Mouse (Mus musculus): ENCODE measurements around the gene Ccdc106. TPM values are rescaled to one million over a fixed set of nuclear protein-coding genes. Genes with fewer than 3 reads are reported as not detected.

The Ccdc106 gene
- polyA plus RNA-seq (2021; fragmentation: Nextera tagmentation), result 55.0 and 60.1 TPM in 2 replicates
- long read RNA-seq, experiment 1, transcript Ccdc106-201 (5 exons, 1,534 nt), result major isoform, 58 of 220 reads
- long read RNA-seq, experiment 1, partial matches to known transcripts, result 15 of 220 reads
- long read RNA-seq, experiment 1, other reads (novel, unspliced or antisense), result 145 of 220 reads
- long read RNA-seq, experiment 2, transcript Ccdc106-201 (5 exons, 1,534 nt), result major isoform, 13 of 98 reads
- long read RNA-seq, experiment 2, partial matches to known transcripts, result 62 of 98 reads
- long read RNA-seq, experiment 2, other reads (novel, unspliced or antisense), result 23 of 98 reads

GRCm38 (mm10) chr7:5020000-5020681 lies at the start of gene Ccdc106, which contains the start of gene Zfp865:
Ccdc106 (plus strand) TSS chr7:5020553.
Zfp865 (plus strand) TSS chr7:5020376.

GRCm38 (mm10) chr7:4971068-4971467 lies 49.3 kb upstream of the Ccdc106 start, which contains the start of gene Sbk3:
Sbk3 (minus strand) TSS chr7:4971168.

DNA sequence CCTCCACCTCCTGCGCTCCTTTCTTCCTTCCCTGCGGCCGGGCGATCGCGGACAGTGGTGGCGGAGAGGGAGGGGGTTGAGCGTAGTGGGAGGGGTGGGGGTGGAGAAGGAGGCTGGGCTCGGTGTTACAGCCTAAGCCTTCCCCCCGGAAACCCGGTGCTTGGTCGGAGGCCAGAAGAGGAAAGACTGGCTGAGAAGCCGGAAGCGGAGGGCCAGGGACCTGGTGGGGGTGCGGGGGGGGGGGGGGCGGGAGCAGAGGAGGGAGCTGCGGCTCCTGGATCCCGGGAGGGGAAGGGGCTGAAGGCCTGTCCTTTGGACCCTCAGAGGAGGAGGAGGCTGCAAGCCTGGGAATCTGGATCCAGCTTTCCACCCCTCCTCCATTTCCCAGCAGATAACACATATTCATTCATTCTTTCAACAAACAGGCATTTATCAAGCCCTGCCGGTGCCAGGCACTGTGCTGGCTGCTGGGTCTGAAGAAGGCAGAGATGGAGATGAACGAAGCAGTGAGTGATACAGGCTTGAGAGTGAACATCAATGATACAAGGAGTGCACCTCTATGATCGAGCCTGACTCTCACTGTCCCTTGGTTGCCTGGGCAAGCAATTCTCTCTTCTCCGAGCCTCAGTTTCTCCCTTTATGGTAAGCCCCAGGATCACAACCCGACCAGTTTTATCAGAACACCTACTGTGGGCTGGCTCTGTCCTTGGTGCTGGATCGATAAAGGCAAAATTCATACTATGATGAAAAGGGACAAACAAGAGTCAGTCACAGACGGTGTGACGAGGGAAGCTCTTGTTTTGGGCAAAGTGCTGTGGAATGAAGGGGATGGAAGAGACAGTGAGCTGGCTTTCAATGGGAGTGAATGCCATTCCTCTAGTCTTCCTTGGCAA lies 24.1 kb upstream of the Ccdc106 start, which contains the start of gene Zfp579:
Gene Zfp579, minus strand, starts transcription at position 156 of the 893 bp plus-strand sequence.

DNA sequence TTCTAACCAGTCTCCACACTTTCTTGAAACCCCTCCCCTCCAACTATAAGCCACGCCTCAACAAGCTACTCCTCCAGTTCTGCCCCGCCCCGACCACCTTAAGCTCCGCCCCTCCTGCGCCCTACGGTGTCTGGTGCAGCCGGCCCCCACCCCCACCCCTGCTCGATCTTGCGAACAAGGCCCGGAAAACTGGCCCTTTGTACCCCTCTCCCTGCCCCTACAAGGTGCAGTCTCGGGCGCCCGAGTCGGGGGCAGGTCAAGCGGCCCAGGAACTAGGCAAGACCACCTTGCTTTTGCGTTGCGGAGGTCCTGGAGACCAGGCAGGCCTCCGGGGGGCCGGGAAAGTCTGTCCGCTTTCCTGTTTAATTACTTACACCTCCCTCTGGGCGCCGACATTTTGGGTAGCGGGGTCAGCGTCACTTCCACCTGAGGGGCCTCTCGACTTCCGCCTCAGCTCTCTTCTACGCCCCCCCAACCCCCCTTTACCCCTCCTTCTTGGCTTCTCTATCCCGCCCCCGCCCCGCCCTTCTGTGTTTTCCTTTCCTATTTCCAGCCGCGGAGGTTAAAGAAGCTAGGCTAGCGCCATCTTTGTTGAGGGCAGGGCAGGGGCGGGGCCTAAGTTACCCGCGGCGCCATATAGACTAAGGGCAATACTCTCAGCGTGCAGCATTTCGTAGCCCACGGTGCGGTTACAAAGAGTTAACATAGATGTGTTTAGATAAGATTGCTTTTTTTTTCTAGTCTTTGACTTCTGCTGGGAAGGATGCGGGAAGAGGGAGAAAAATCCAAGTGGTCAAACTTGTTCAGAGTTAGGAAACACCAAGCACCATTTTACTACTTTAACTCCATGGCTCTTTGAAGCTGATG lies 5.9 kb upstream of the Ccdc106 start, which contains the start of the genes Zfp524 and Fiz1:
Gene Zfp524, plus strand, starts transcription at position 165 of the 867 bp plus-strand sequence.
Gene Fiz1, minus strand, starts transcription at position 447 of the 867 bp plus-strand sequence.

GRCm38 (mm10) chr7:5015118-5016001 lies 5.0 kb upstream of the Ccdc106 start, which contains the start of gene Gm44973:
Gm44973 (plus strand) TSS chr7:5015496.

DNA sequence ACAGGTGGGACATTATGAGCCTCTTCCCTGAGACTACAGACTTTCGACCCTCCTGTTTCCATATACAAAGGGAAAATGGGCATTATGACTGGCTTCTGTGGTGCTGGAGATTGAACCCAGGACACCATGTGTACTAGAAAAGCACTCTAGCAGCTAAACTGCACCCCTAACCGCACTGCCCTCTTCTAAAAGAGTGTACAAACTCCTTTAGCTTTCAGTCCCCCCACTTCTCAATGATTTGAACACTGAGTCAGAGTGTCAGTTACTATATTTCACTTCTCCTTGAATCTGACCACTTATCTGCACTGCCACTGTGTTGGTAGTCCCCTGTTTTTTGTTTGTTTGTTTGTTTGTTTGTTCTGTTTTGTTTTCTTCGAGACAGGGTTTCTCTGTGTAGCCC lies 13.5 kb downstream of the Ccdc106 start, which contains the start of gene 4632433K11Rik:
Gene 4632433K11Rik, plus strand, starts transcription at position 301 of the 400 bp plus-strand sequence.

GRCm38 (mm10) chr7:5038109-5038732 lies 17.9 kb downstream of the Ccdc106 start, which contains the start of gene Zfp784:
Zfp784 (minus strand) TSS chr7:5038446.

DNA sequence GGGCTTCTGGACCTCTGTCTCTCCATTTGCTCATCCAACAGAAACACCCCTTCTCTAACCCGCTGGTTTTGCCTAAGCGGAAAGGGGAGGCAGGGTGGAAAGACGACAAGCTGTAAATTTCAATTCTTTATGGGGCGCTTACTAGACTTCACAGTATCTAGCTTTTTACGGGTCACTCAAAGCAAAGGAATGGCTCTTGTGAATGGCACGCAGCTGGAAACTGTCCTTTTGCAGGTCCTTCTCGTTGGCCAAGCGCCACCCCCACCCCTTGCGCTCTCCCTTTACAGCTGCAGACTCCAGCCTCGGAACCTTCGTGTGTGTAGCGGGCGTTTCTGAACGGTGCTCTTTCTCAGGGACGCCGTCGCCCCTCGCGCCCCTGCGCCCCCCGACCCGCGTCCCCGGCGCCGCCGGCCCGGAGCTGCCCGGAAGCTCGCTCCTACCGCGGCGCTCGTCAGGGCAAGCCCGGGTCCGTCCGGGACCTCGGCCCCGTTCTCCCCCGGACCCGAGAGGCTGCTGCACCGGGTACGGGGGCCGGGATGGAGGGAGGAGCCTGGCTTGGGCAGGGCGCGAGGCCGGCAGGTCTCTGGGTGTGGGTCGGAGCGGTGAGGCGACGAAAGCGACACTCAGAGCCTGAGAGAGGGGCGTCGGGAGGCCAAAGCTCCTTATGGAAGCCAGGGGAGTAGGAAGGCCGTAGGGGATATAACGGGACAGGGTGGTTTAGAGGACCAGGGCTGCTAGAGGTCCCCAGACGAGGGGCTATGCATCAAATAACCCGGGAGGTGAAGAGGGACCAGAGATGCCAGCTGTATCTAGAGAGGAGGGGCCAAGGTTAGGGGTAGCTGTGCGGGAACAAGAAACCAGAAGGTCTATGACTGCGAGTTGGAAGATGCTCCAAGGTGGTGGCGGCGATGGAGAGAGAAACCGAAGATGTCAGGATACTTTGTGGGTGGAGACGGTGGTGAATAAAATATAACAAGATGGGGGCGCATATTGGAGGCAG lies 31.1 kb downstream of the Ccdc106 start, which contains the start of gene Zfp580:
Gene Zfp580, plus strand, starts transcription at position 346 of the 1,000 bp plus-strand sequence.

DNA sequence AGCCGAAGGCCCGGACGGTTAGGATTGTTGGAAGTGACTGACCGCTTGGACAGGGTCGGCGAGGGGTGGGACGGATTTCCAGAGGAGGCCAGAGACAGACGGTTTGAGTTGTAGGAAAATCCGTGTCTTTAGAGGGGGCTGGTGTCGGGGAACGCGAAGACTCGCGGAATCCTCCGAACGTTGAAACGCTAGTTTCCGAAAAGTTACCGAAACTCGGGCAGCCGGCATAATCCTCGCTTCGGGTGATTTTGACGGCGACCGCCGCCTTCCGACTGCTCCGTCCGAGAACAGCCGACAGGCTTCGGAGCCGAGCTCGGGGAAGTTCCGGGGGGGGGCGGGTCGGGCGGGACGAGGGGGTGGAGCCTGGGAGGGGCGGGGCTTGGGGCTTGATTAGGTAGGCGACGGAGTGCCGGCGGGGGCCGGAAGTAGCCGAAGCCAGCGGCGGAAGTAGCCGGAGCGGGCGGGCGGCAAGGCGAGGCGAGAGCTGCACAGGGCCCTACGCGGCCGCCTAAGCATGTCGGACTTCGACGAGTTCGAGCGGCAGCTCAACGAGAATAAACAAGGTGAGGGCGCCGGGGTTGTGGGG lies 41.5 kb downstream of the Ccdc106 start, which contains the start of gene U2af2:
Gene U2af2, plus strand, starts transcription at position 370 of the 586 bp plus-strand sequence.

GRCm38 (mm10) chr7:5080010-5080751 lies 59.8 kb downstream of the Ccdc106 start, which contains the start of gene Epn1:
Epn1 (plus strand) TSS chr7:5080235.

Other genes with a start within 250 kb of the Ccdc106 start
- gene Fam71e2, start 249.3 kb upstream of the Ccdc106 start, polyA plus RNA-seq (2021; fragmentation: Nextera tagmentation), result not detected in 2 replicates
- gene Il11, start 237.7 kb upstream of the Ccdc106 start, polyA plus RNA-seq (2021; fragmentation: Nextera tagmentation), result 0.19 and 0.39 TPM in 2 replicates
- not detected in 2 replicates for gene Tmem190, start 237.6 kb upstream of the Ccdc106 start, polyA plus RNA-seq (2021; fragmentation: Nextera tagmentation)
- gene Tmem238, start 230.9 kb upstream of the Ccdc106 start, polyA plus RNA-seq (2021; fragmentation: Nextera tagmentation), result 3.3 and 11.7 TPM in 2 replicates
- gene Rpl28, start 227.7 kb upstream of the Ccdc106 start, polyA plus RNA-seq (2021; fragmentation: Nextera tagmentation), result 1,133 and 1,160 TPM in 2 replicates
- gene Ube2s, start 208.0 kb upstream of the Ccdc106 start, polyA plus RNA-seq (2021; fragmentation: Nextera tagmentation), result 17.9 and 212 TPM in 2 replicates
- 11.2 and 11.4 TPM in 2 replicates for gene Shisa7, start 175.9 kb upstream of the Ccdc106 start, polyA plus RNA-seq (2021; fragmentation: Nextera tagmentation)
- 20.0 and 27.8 TPM in 2 replicates for gene Isoc2b, start 150.3 kb upstream of the Ccdc106 start, polyA plus RNA-seq (2021; fragmentation: Nextera tagmentation)
- gene Isoc2a, start 143.4 kb upstream of the Ccdc106 start, polyA plus RNA-seq (2021; fragmentation: Nextera tagmentation), result 0.45 and 1.3 TPM in 2 replicates
- gene Gm36210, start 114.0 kb upstream of the Ccdc106 start, polyA plus RNA-seq (2021; fragmentation: Nextera tagmentation), result 0.11 and 0.16 TPM in 2 replicates
- 0.69 and 2.7 TPM in 2 replicates for gene Zfp628, start 105.3 kb upstream of the Ccdc106 start, polyA plus RNA-seq (2021; fragmentation: Nextera tagmentation)
- gene Nat14, start 98.5 kb upstream of the Ccdc106 start, polyA plus RNA-seq (2021; fragmentation: Nextera tagmentation), result 115 and 129 TPM in 2 replicates
- 0.10 and 0.19 TPM in 2 replicates for gene Ssc5d, start 94.8 kb upstream of the Ccdc106 start, polyA plus RNA-seq (2021; fragmentation: Nextera tagmentation)
- gene Sbk2, start 56.1 kb upstream of the Ccdc106 start, polyA plus RNA-seq (2021; fragmentation: Nextera tagmentation), result 0.28 and 0.50 TPM in 2 replicates
- 0.23 TPM in 2 replicates for gene Sbk3, start 49.4 kb upstream of the Ccdc106 start, polyA plus RNA-seq (2021; fragmentation: Nextera tagmentation)
- gene Zfp579, start 24.4 kb upstream of the Ccdc106 start, polyA plus RNA-seq (2021; fragmentation: Nextera tagmentation), result 5.1 and 11.4 TPM in 2 replicates
- gene Zfp524, start 6.1 kb upstream of the Ccdc106 start, polyA plus RNA-seq (2021; fragmentation: Nextera tagmentation), result 10.9 and 14.7 TPM in 2 replicates
- 12.1 and 13.9 TPM in 2 replicates for gene Fiz1, start 5.9 kb upstream of the Ccdc106 start, polyA plus RNA-seq (2021; fragmentation: Nextera tagmentation)
- not detected in 2 replicates for gene Gm44973, start 5.1 kb upstream of the Ccdc106 start, polyA plus RNA-seq (2021; fragmentation: Nextera tagmentation)
- 1.1 and 4.4 TPM in 2 replicates for gene Zfp865, start 177 bp upstream of the Ccdc106 start, polyA plus RNA-seq (2021; fragmentation: Nextera tagmentation)
- not detected in 2 replicates for gene 4632433K11Rik, start 13.6 kb downstream of the Ccdc106 start, polyA plus RNA-seq (2021; fragmentation: Nextera tagmentation)
- gene Zfp784, start 17.9 kb downstream of the Ccdc106 start, polyA plus RNA-seq (2021; fragmentation: Nextera tagmentation), result 3.0 and 3.3 TPM in 2 replicates
- 4.9 and 24.0 TPM in 2 replicates for gene Zfp580, start 31.0 kb downstream of the Ccdc106 start, polyA plus RNA-seq (2021; fragmentation: Nextera tagmentation)
- gene U2af2, start 41.6 kb downstream of the Ccdc106 start, polyA plus RNA-seq (2021; fragmentation: Nextera tagmentation), result 5.8 and 18.1 TPM in 2 replicates
- gene Epn1, start 59.7 kb downstream of the Ccdc106 start, polyA plus RNA-seq (2021; fragmentation: Nextera tagmentation), result 52.2 and 182 TPM in 2 replicates
- not detected in 2 replicates for gene Rfpl4, start 96.4 kb downstream of the Ccdc106 start, polyA plus RNA-seq (2021; fragmentation: Nextera tagmentation)
- gene Rasl2-9, start 105.4 kb downstream of the Ccdc106 start, polyA plus RNA-seq (2021; fragmentation: Nextera tagmentation), result 0.59 and 0.75 TPM in 2 replicates
- gene Vmn1r55, start 129.1 kb downstream of the Ccdc106 start, polyA plus RNA-seq (2021; fragmentation: Nextera tagmentation), result 0.01 TPM in 1 of 2 replicates, not detected in the other
- not detected in 2 replicates for gene Vmn1r56, start 176.2 kb downstream of the Ccdc106 start, polyA plus RNA-seq (2021; fragmentation: Nextera tagmentation)
- not detected in 2 replicates for gene Vmn1r57, start 197.9 kb downstream of the Ccdc106 start, polyA plus RNA-seq (2021; fragmentation: Nextera tagmentation)

Measured in left cerebral cortex, adult 6 months (tissue).